Mouse (Mus musculus): Measurements from ENCODE around the gene Rasgrf2. TPM values are rescaled to one million over a fixed set of nuclear protein-coding genes. Genes with fewer than 3 reads are reported as not detected.

The Rasgrf2 gene
- total RNA-seq, 2 experiments from 2014 or later = 3.5 to 4.9 TPM

DNA sequence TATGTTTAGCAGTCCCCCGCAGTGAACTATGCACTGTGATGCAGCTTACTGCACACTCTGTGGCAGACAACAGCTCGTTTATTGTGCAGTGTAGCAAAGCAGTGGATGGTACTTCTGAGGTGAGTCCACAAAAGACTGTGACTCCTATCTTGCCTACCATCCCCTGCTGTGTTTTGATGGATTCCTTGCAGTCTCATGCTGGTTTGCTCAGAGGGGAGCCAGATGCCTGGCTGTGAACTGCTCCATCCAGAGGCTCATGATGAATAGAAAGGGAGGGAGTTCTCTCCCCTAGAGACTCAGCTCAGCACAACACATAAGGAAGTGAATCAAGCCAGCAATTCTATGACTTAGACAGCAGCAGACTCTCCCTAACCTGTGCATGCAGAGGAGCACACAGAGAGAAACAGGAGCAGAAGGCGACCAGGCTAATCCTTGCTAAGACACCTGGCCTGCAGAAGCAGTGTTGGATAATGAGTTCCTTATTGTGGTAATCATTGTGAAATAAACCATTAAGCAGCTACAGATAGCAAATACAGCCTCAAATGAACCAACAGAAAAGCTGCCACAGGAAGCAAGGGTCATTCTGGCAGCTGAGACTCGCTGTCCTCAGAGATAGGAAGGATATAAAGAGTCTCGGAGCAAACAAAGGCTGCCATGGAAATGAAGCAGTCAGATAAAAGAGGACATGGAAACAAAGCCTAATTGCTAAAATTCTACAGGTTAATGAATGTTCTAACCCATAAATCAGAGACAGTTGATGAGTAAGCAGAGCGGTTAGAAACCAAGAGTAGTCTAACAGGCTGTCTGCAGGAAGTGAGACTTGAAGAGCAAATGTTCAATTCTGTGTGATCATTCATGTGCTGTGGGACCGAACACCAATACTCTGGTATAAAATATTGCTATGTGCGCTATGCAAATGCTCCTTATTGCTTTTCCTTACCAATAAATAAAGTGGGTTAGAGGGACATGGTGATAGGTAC, 89.6 kb downstream of the Rasgrf2 start:
- no peak for DNase-seq (ENCODE audit: low spot score in 2 of 2)

DNA sequence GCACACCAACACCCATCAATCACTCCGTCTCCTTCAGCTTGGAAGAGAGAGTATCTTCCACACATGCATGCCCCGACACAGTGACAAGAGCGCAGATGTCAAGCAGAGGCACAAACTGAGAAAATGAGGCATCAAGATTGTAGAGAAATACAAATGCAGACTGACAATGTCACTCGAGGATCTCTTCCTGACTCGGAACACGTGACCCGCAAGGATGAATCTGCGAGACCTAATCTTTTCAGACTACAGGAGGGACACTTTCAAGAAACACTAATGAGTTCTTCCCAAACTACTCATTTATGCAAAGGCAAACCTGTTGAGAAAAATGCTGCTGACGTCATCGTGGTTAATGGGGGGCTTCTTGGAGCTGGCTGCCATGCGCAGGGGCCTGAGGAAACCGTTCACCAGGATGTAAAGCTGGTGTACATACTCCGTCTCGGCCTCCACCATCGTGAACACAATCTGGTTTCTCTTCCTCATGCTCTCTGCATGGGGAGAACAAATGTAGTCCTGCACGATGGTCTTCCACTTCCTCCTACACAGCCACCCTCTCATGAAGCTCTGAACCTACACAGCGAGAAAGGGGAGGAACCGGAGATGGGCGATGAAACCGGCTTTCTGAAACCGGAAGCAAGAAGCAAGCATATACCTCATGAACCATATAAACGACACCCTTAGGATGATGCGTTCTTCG, 100.9 kb downstream of the Rasgrf2 start:
- DNase-seq (ENCODE audit: low spot score in 2 of 2) = no peak

DNA sequence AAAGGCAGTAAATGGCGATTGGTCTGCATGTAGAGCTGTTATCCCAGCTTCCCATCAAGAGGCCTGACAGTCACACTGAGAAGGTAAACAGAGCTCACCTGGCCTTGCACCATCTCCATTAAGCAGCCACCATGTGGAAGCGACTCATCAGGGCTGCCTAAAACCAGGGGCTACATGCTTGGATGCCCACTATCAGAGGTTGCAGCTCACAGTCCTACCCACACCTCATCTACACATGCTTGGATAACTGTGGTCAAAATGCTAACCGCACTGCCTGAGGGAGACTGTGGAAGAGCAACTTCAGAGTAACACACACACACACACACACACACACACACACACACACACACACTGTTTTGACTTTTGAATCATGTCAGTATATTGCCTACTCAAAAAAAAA, 101.8 kb downstream of the Rasgrf2 start:
- DNase-seq (ENCODE audit: low spot score in 2 of 2) = no peak

DNA sequence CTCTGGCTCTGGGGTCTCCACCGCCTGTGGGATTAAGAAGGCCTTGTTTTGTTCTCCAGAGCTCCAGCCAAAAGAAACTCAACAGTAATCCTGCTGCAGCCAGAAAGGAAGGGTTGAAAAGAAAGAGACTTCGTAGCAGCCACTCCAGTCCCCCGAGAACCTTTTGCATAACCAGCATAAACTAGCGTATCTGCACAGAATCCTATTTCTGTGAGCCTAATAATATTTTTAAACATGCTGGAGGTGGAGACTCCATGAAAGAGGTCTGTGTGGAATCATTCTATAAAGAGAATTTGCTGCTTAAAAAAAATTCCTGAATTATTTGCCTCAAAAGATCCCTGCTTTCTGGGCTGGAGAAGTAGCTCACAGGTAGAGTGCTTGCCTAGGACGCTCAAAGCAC, 103.5 kb downstream of the Rasgrf2 start:
- no peak for DNase-seq (ENCODE audit: low spot score in 2 of 2)

DNA sequence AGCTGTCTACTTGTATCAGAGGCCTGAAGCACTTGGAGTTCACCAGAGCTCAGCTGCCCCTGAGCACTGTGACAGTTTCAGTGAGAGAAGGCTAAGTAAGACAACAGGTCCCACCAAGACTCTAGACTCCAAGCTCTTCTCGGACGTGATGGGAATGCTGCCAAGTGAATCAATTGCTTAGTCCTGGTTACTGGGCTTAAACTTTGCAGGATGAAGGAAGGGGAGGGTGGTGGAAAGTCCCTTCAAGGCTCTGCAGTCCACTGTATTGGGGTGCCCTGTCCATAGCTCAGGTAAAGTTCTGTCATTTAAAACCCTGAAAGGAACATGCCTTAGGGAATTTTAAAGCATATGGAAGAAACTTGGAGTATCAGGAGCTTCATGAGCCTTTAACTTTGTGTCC, 104.8 kb downstream of the Rasgrf2 start:
- DNase-seq (ENCODE audit: low spot score in 2 of 2) = no peak

DNA sequence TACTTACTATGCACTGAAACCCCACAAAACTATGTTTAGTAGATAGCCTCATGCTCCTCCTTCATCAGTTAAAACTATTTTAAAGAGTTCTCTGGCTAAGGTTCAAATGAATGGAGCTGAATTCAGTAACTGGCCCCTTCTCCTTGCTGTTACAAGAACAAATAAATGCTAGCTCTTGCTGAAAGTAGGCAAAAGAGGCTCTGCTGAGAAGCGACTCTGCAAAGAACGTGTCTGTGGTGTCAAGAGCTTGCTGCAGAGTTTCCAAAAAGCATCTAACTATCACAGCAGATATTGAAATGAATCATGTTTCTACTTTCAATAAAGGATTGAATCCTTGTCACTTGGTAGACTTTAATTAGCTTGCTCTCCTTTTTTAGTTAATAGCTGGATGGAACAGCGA, 106.3 kb downstream of the Rasgrf2 start:
- DNase-seq (ENCODE audit: low spot score in 2 of 2) = no peak

DNA sequence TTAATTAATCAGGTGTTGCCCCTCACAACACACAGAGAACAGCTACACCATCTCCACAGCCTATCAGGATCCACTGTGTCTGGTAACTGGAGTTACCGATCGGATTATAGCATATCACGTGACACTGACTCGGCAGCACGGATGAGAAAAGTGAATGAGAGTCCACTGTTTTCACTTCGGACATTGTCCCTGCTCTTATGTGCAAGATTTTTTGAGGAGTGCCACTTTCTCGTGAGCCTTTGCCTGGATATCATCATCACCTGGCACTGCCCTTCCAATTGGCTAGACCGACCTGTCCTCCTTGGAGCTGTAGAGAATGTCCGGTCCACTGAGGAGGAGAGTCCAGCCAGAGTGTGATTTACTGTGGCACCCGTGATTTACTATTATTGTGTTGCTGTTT, 109.3 kb downstream of the Rasgrf2 start:
- DNase-seq (ENCODE audit: low spot score in 2 of 2) = no peak

DNA sequence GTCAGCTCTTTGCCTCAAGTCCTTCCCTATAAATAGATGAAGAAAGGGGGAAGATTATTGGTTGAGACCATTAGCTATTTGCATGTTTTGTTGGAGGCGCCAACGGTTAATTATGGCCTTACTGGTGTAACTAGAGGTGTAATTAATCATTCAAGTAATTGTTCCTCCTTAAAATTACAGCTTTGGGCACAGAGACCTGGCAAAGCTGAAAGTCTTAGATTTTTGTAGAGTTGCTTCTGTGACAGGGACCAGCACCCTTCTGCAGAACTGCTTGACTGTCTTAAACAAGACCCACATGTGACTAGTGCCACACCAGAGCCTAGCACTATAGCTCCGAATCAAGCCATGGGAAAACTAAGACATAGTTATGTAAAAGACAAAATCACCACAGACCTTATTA, 134.5 kb downstream of the Rasgrf2 start:
- DNase-seq (ENCODE audit: low spot score in 2 of 2) = no peak

DNA sequence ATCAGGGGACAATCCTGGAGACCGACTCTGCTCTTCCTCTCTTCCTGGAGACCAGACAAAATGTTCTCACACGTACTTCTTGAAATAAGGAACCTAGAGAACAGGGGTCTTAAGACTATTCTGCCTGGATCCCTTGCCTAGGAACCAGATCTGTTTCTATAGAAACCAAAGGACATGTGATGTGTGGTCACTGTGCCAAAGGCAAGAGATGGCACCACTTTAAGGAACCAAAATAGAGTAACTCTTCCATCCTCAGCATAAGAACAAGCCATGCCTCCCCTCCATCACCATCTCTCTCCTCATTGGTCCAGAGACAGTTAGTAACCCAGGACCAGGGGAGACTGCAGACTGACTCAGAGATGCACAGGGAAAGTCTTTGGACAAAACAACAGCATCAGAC, 140.0 kb downstream of the Rasgrf2 start:
- no peak for DNase-seq (ENCODE audit: low spot score in 2 of 2)

DNA sequence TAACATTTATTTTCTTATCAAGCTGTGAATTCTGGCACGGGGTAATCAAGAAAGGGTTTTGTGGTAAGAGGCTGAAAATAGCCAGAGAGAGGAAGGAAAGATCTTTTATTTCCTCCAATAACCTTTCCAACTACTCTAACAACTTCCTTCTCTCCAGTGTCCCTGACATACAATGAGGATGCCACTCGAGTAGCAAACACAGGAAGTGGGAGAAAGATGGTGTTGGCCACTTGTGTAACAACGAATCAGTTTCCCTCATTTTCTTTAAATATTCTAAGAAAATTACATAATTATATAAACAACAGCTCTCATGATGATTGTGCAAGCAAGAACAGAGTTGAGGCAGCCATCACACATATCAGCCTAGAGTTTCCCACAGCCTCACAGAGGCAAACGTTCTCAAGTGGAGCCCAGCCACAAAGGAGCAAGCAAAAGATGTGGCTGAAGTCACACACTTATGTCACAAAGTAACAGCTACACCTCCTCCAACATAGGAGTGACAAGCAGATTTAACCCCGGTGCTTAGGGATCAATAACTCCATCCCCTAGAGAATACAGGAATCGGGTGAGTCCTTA, 140.7 kb downstream of the Rasgrf2 start:
- no peak for DNase-seq (ENCODE audit: low spot score in 2 of 2)

DNA sequence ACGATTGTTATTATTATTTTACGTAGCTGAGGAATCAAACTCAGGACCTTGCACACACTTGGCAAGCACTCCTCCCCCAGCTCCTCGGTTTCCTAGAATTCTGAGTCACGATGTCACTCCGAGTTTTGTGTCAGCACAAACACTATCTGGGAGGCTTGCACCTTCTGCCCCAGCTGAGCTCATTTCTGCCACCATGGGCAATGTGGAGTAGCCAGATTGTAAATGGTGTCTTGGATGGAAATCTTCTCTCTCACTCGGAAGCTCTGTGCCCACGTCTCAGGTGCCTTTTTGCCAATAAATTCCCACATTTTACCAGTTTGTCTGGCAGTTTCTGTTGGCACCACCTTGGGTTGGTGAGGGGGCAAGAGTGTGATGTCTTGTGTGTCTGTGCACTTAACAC, 143.1 kb downstream of the Rasgrf2 start:
- no peak for DNase-seq (ENCODE audit: low spot score in 2 of 2)

DNA sequence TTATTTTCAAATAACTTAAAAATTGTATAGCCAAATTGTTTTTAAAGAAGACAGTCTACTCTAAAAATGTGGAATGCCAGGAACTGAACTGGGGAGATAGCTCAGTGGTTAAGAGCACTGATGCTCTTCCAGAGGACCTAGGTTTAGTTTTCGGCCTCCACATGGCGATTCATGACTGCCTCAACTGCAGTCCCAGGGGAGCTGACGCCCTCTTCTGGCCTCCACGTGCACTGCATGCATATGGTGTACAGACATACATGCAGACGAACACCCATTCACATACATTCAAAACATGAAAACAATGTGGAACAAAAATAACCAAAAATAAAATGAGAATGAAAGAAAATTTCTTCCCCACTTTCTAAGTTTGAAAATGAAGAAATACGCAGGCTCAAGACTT, 144.5 kb downstream of the Rasgrf2 start:
- DNase-seq (ENCODE audit: low spot score in 2 of 2) = no peak

DNA sequence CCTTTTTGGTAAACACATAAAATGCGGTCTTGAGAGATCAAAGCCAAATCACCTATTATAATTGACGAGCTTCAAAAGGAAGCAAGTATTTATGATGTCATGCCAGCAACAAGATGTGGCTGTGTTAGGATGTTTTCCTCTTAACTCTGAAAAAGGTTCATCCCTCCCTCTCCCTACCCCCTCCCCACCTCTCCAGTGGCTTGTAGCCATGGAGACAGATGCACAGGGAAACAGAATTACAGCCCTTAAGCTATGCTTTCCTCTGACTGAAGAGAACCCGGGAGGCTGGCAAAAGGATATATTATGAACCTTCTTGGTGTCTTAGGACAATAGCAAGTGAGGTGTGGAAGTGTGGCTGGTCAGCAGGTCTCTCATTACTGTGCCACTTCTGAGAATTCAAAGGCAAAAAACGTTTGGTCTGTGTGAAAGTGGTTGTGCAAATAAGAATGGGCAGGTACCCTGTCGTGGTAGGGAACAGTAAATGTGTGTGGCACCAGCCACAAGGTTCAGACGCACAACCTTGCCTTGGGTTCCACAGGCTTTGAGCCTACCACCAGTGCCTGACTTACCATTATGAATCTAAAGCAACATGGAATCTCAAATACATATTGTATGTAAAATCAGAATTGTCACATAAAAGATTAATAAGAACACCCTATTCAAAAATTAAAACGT, 145.4 kb downstream of the Rasgrf2 start:
- DNase-seq (ENCODE audit: low spot score in 2 of 2) = no peak

DNA sequence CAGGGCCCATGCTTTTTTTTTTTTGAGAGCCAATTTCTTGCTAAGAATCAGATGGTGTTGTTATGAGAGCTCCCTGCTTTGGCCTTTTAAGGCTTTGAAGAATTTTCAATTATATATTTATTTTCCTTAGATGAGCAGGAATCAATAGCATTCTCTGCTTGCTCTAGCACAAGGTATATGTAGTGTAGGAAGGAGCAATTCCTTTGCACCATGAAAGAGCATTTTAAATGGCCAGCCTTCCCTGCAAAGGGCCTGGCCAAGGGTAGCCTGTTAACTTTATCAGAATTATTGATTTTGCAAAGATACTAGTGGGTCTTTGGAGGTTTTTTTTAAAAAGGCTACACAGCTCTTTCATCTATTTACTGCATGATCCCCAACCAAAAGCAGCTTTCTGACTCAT, 146.4 kb downstream of the Rasgrf2 start:
- DNase-seq (ENCODE audit: low spot score in 2 of 2) = no peak

DNA sequence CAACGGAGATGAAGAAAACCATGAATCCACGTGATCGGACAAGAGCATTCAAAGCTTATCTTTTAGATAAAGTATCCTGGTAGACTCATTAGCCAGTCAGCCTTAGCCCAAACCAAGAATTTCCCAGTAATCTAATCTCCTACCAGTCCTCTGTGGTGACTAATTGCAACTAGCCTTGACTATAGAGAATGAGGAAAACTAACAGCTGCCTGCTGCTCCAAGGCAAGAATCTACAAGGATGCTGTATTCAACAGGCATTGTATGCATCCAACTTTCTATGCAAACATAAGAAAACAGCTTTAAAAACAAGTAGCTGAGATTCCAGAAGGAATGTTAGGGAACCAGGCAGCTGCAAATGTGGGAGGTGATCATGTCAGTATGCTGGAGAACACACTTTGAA, 149.4 kb downstream of the Rasgrf2 start:
- no peak for DNase-seq (ENCODE audit: low spot score in 2 of 2)

DNA sequence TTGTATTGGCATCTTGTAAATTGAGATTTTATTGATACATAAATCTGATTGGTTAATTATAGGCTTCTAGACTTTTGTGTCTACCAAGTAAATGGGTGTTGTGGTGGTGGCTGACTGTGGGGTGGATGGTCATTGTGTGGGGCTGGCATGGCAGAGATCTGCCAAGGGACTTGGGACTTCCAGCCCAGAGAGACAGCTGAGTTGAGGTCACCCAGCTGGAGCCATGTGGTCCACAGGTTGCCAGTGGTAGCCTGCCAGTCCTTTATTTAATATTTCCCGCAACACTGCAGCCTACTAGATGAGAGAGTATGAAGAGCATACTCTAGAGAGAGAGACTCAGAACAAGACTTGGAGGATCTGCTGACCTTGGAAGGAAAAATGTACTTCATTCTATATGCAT, 150.0 kb downstream of the Rasgrf2 start:
- no peak for DNase-seq (ENCODE audit: low spot score in 2 of 2)

DNA sequence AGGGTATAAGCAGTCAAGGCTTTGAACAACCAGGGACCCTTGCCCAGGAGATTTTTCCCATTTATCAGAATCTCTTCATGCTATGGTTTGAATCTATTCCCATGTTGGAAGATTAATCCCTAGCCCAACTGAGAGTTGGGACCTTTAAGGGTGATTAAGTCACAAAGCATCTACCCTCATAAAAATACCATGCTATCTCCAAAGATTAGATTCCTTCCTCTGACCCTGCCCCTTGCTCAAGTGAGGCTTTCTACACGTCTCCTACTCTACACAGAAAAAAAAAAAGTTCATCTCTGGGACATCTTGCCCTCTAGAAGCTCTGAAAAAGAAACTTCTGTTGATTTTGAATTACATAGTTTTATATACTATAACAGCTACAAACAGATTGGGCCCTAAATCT, 154.5 kb downstream of the Rasgrf2 start:
- no peak for DNase-seq (ENCODE audit: low spot score in 2 of 2)

DNA sequence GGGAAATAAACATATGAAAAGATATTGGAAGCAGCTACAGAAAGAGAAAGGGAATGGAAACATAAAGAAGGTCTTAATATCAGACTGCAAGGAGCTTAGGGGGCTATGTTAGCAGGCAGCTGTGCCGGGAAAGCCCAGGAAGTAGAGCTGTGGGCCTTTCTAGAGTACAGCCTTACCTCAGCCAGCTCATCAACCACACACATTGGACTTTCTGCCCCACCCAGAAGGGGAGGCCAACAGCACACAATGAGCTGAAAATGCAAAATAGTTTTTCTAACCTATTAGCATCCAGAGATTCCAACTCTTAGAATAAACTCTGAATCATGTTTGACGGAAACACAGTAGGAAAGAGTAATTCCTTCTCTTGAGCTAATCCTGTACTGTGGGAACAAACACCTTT, 154.9 kb downstream of the Rasgrf2 start:
- no peak for DNase-seq (ENCODE audit: low spot score in 2 of 2)

DNA sequence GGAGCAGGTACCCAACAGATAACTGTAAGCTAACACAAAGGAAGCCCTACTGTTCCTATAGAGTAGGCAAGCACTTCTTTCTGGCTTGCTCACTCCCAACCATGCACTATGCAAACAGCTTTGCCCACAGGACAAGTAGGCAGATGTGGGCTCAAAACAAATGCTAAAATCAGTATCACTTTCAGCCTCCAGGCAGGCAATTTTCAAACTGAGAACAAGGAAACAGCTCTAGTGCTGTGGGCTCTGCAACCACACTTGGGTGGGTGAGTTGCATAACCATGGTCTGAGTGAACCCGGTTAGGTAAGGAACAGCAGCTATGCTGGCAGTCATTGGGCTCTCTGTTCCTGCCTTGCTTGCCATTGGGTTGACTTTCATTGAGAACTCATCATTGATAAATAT, 157.3 kb downstream of the Rasgrf2 start:
- DNase-seq (ENCODE audit: low spot score in 2 of 2) = no peak

DNA sequence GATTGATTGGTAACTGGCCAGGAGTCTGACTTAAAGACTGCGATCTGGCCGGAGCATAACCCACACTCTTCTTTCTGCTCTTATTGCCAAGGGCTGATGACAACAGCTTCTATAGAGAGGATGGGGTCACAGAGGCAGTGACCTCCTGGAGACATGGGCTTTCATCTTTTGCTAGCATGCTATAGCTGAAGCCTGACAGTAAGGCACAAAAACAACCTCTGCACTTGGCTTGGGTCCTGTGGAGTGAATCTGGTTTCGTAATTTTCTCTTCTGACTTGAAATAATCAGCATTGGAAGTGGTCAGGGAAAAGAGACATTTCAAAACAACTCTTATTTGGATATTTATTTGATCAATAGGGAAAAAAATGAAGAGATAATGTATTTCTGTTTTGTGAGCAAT, 160.2 kb downstream of the Rasgrf2 start:
- DNase-seq (ENCODE audit: low spot score in 2 of 2) = no peak

DNA sequence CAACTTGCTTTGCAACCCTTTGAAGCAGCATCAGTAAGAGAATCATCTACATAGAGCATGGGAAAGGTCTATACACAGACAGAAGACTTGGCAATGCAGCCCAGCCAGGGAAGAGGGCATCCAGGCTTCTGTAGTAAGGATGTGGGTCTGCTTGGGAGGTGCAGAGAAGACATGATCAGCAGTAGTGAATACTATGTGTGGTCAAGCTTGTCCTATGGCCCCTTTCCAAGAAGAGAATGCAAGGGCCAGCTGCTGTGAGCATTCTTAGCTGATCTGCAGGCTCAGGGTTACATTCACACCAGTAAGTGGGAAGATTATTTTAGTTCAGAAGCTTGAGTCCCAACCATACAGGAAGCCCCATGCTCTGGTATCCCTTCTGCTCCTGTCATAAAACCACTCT, 175.0 kb downstream of the Rasgrf2 start:
- no peak for DNase-seq (ENCODE audit: low spot score in 2 of 2)

DNA sequence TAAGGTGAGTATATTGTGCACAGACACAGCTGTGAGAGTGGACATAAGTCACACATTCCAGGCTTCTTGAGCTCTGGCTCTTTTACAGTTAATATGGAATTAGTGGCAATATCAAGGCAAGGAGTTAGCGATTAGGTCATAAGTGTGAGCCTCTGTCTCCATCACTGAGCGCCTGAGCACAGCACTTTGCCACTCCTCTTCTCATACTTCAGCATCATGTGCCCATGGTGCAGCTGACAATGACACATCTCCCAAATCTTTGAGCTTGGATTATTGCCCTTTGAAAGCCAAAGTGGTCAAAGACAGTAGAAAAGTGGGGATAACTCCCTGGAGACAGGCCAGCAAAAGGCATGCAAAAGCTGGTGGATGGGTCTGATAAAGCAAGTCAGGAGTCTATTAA, 175.8 kb downstream of the Rasgrf2 start:
- no peak for DNase-seq (ENCODE audit: low spot score in 2 of 2)

Measured in adrenal gland, adult 18-20 months (tissue).